Mouse (Mus musculus) regulatory T cell (primary cell): ENCODE measurements around the gene Olfr837.
"Not testable (repeated sequence)": the region's sequence is repeated elsewhere in the genome, so short reads cannot be mapped to it uniquely, and the experiment has no call there.

Experiments used
- in situ Hi-C: fragments of 300-600 bp; cut with MboI, MseI; formaldehyde crosslinking; loops from one replicate; pipeline ENCODE4 v1.15.1; 2025; ENCODE audit warnings: high pct_unique_total_duplicates

Olfr837 gene

DNA sequence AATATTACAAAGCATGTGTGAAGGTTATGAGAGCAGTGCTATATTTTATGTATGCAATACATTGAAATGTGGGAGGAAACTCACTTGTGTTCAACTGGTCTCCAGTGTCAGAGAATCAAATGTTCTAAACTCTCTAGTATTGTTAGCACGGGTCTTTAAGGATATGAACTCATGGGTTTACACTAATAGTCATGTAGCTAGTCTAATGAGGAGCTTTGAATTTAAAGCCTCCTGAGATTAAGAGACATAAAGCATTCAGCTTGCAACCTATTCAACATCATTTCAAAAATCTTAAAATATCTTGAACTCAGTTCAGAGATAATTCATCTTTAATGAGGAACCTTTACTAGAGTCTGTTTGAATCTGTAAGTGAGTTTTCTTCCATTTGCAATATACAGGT, at the start of gene Olfr837:
Olfr837 (plus strand) TSS at position 301 of the 400 bp plus-strand sequence.
- in situ Hi-C loops = no loop called here

DNA sequence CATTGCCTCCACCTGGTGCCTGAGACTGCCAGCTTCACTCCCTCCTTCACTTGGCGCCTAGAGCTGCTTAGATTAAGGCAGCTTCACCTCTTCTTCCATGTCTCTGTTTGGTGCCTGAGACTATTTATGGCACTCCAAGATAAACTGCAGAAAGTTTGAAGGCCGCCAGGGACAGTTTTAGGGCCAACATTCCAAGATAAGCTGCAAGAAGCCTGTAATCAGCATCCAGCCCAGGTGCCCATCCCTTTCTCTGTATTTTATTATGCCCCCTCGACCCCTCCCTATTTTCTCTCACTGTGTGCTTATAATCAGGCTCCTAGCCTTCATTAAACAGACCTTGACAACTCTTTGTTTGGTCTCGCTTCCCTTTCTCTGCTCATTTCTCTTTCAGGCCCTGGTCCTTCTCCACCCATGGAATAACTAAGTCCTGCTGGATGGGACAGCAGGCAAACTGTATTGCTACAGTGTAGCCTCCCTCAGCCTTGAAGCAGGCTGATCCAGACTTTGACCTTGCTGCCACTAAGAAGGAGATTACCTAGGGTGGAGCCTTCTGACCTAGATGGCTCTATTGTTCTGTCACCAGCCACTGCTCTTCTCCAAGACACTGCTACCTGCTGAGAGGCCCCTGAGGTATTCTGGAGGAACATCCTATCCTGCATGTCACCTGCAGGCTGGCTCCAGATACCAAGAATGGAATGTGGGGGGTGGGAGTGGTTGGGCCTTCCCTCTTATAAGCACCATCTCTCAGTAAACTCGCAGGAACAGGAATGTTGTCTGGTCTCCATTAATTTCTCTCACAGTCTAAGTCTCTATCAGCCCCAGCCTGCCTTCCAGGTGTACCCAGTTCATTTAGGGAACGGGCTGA, 43.0 kb upstream of the Olfr837 start:
- in situ Hi-C loops = not testable (repeated sequence)

DNA sequence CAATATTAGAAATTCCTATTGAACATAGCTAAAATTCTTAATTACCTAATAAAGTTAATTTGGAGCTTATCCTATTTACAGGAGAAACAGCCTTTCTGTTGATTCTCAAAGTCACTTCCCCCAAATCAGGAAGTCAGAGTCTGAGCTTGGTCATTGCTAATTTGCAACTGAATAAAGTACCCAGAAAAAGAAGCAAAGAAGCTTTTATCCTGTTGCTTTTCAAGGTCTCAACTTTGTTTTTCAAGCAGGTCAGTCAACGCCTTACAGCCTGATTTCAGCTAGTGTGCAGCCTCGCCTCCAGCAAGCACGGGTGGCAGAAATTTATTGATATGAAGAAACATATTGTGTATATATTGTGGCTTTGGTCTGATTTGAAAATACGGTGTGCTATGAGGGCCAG, 38.8 kb upstream of the Olfr837 start:
- in situ Hi-C loops = no loop called here

DNA sequence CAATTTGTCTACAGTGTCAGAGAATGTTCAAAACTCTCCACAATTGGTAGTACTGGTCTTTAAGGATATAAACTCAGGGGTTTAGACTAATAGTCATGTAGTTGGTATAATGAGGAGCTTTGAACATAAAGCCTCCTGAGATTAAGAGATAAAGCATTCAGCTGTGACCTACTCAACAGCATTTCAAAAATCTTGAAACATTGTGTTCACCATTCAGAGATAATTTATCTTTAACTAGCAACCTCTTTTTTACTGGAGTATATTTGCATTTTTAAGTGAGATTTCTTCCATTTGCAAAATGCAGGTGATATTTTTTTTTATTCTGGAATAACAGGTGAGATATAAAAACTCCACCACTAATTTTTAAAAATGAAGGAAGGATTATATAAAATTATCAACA, 16.0 kb upstream of the Olfr837 start, which contains the start of gene Olfr836:
Olfr836 (plus strand) TSS at position 301 of the 400 bp plus-strand sequence.
- in situ Hi-C loops = no loop called here

DNA sequence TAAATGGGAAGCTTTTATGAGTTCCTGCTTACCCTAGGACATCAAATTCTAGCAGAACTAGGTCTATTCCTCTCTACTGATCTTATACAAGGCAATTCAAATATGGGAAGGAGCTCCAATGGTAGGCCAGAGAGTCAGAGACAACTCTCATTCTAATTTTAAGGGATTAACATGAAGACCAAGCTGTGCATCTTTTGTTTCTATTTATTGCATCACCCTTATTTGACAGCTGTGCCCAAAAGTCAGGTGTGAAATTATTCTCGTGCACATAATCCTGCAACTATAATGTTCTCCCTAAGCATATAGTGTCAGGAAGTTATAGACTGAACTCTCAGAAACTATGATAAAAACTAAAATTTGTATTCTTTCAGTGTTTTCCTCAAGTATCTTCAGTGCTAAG, 41.1 kb downstream of the Olfr837 start, which contains the start of gene Olfr839-ps1:
Olfr839-ps1 (minus strand) TSS at position 101 of the 400 bp plus-strand sequence.
- in situ Hi-C loops = no loop called here
